Mouse (Mus musculus): ENCODE measurements around the gene Hist1h2bp. TPM values are rescaled to one million over a fixed set of nuclear protein-coding genes. Genes with fewer than 3 reads are reported as not detected.
"Not testable (repeated sequence)": the region's sequence is repeated elsewhere in the genome, so short reads cannot be mapped to it uniquely, and the experiment has no call there.

Gene Hist1h2bp
- total RNA-seq (2021) = 1 to 10 TPM; 1.9 to 2.3 TPM
- polyA plus RNA-seq (2012; rRNA removed) = not detected in 2 replicates
- long read RNA-seq = 0 reads

GRCm38 (mm10) chr13:21786899-21787629, at the start of gene Hist1h2bp, which contains the start of gene Hist1h2an:
Gene Hist1h2bp (plus strand): TSS chr13:21787461.
Gene Hist1h2an (minus strand): TSS chr13:21787218.
- not testable (repeated sequence) for H3K27me3 ChIP-seq (ENCODE audit: control insufficient read depth, insufficient read depth, low read length); H3K27ac ChIP-seq; H3K4me1 ChIP-seq (ENCODE audit: control insufficient read depth, insufficient read depth, low read length); H3K79me2 ChIP-seq (replicated peaks; ENCODE audit: control insufficient read depth, insufficient read depth, low read length); H3K36me3 ChIP-seq (ENCODE audit: control insufficient read depth, insufficient read depth, low read length)
- DNase-seq = peak; percentile 81 to 90
- peak within 1 kb of the TSS; percentile 61; the same call in 1 of the 2 replicates for H3K9ac ChIP-seq (ENCODE audit: low read depth, low read length)
- peak within 1 kb of the TSS; percentile 29 for H3K4me3 ChIP-seq
- TF ChIP-seq CTCF (IDR thresholded peaks at IDR 0.05) = peak; percentile 13; the same call in 1 of the 2 replicates
- peak; percentile 75; the same call in 1 of the 2 replicates for TF ChIP-seq POLR2A (IDR thresholded peaks at IDR 0.05; ENCODE audit: insufficient read depth, low read depth, low read length)
- WGBS = under 1% methylated on average over 42 of the region's 63 CpGs
- intact Hi-C loops (cut with DNase I) = loop anchor here (2.0 to 10.0 kb wide), 2 partner anchors 34 to 1798 kb away; partner anchors contain the start of genes Hist1h2ak and Hist1h4d

GRCm38 (mm10) chr13:21745006-21745405, 42.3 kb upstream of the Hist1h2bp start:
- 79% methylated on average over 1 of the region's 1 CpGs for WGBS
- intact Hi-C loops (cut with DNase I) = no loop called here
- H3K36me3 ChIP-seq (ENCODE audit: control insufficient read depth, insufficient read depth, low read length) = peaks cover 2% of the 10 kb centered on the region; the same call in 1 of the 2 replicates

GRCm38 (mm10) chr13:21749387-21750158, 37.7 kb upstream of the Hist1h2bp start:
- 27% methylated on average over 5 of the region's 5 CpGs for WGBS
- Histone ChIP-seq H3K4me3 (peak overlapping the region; percentile 52), H3K79me2 (replicated peaks; ENCODE audit: control insufficient read depth, insufficient read depth, low read length) (no peaks in the 10 kb centered on the region), H3K27ac (no peak overlapping the region; the same call in 1 of the 2 replicates), H3K36me3 (ENCODE audit: control insufficient read depth, insufficient read depth, low read length) (peaks cover 2% of the 10 kb centered on the region; the same call in 1 of the 2 replicates), H3K4me1 (ENCODE audit: control insufficient read depth, insufficient read depth, low read length) (no peaks in the 10 kb centered on the region; the same call in none of the 2 replicates), H3K9ac (ENCODE audit: low read depth, low read length) (peak overlapping the region; percentile 69; the same call in 1 of the 2 replicates), H3K27me3 (ENCODE audit: control insufficient read depth, insufficient read depth, low read length) (no peaks in the 10 kb centered on the region)
- intact Hi-C loops (cut with DNase I) = loop anchor here (2.0 to 10.0 kb wide), 6 partner anchors 15 to 1985 kb away; partner anchors contain the start of genes Hist1h1c, Hist1h2ac, Hist1h2ag and Hist1h2bc
- no peak for TF ChIP-seq CTCF (IDR thresholded peaks at IDR 0.05)
- TF ChIP-seq POLR2A (IDR thresholded peaks at IDR 0.05; ENCODE audit: insufficient read depth, low read depth, low read length) = no peak
- TF ChIP-seq EP300 (IDR thresholded peaks at IDR 0.05; ENCODE audit: insufficient read depth, low read depth, low read length) = no peak
- DNase-seq = no peak

More at GRCm38 (mm10) chr13:21745006-21745405, 42.3 kb upstream of the Hist1h2bp start:
- TF ChIP-seq POLR2A (IDR thresholded peaks at IDR 0.05; ENCODE audit: insufficient read depth, low read depth, low read length) = no peak
- no peak for TF ChIP-seq EP300 (IDR thresholded peaks at IDR 0.05; ENCODE audit: insufficient read depth, low read depth, low read length)
- no peak for TF ChIP-seq CTCF (IDR thresholded peaks at IDR 0.05)
- Histone ChIP-seq H3K27me3 (ENCODE audit: control insufficient read depth, insufficient read depth, low read length) (no peaks in the 10 kb centered on the region), H3K9ac (ENCODE audit: low read depth, low read length) (no peak overlapping the region), H3K4me1 (ENCODE audit: control insufficient read depth, insufficient read depth, low read length) (no peaks in the 10 kb centered on the region; the same call in 1 of the 2 replicates), H3K4me3 (no peak overlapping the region), H3K79me2 (replicated peaks; ENCODE audit: control insufficient read depth, insufficient read depth, low read length) (no peaks in the 10 kb centered on the region), H3K27ac (no peak overlapping the region)
- no peak for DNase-seq

- not testable (repeated sequence) for H3K4me1 ChIP-seq (ENCODE audit: control insufficient read depth, insufficient read depth, low read length); H3K27me3 ChIP-seq (ENCODE audit: control insufficient read depth, insufficient read depth, low read length); H3K36me3 ChIP-seq (ENCODE audit: control insufficient read depth, insufficient read depth, low read length); H3K79me2 ChIP-seq (replicated peaks; ENCODE audit: control insufficient read depth, insufficient read depth, low read length)
- intact Hi-C loops (cut with DNase I) = loop anchor here (2.0 to 10.0 kb wide), 6 partner anchors 16 to 1984 kb away; partner anchors contain the start of genes Hist1h1c, Hist1h2ac, Hist1h2ag and Hist1h2bc
- Histone ChIP-seq H3K9ac (ENCODE audit: low read depth, low read length) (peak within 1 kb of the TSS; percentile 69), H3K27ac (peak within 1 kb of the TSS; percentile 48), H3K4me3 (peak within 1 kb of the TSS; percentile 52)
- TF ChIP-seq POLR2A (IDR thresholded peaks at IDR 0.05; ENCODE audit: insufficient read depth, low read depth, low read length) = peak; percentile 87
- peak; percentile 89 for DNase-seq
- 1% methylated on average over 52 of the region's 56 CpGs for WGBS
Measured at GRCm38 (mm10) chr13:21750159-21751017, 36.9 kb upstream of the Hist1h2bp start, which contains the start of gene Hist1h4k. Gene Hist1h4k (minus strand): TSS chr13:21750505.

- intact Hi-C loops (cut with DNase I) = loop anchor here (2.0 to 10.0 kb wide), 6 partner anchors 17 to 1983 kb away; partner anchors contain the start of genes Hist1h1c, Hist1h2ac, Hist1h2ag and Hist1h2bc
- TF ChIP-seq CTCF (IDR thresholded peaks at IDR 0.05) (no peak), EP300 (IDR thresholded peaks at IDR 0.05; ENCODE audit: insufficient read depth, low read depth, low read length) (no peak), POLR2A (IDR thresholded peaks at IDR 0.05; ENCODE audit: insufficient read depth, low read depth, low read length) (no peak)
- no peak overlapping the region for H3K27ac ChIP-seq
- H3K79me2 ChIP-seq (replicated peaks; ENCODE audit: control insufficient read depth, insufficient read depth, low read length) = no peaks in the 10 kb centered on the region
- peaks cover 2% of the 10 kb centered on the region; the same call in 1 of the 2 replicates for H3K36me3 ChIP-seq (ENCODE audit: control insufficient read depth, insufficient read depth, low read length)
- H3K9ac ChIP-seq (ENCODE audit: low read depth, low read length) = no peak overlapping the region
- DNase-seq = no peak
- no peaks in the 10 kb centered on the region; the same call in none of the 2 replicates for H3K4me1 ChIP-seq (ENCODE audit: control insufficient read depth, insufficient read depth, low read length)
- H3K27me3 ChIP-seq (ENCODE audit: control insufficient read depth, insufficient read depth, low read length) = no peaks in the 10 kb centered on the region
- no peak overlapping the region for H3K4me3 ChIP-seq
Measured at GRCm38 (mm10) chr13:21751417-21751816, 35.8 kb upstream of the Hist1h2bp start.

Measured in heart, adult 2 months (tissue).